Mouse (Mus musculus) duodenum, adult 2 months (tissue): Measurements from ENCODE around the gene Dennd4a. TPM values are rescaled to one million over a fixed set of nuclear protein-coding genes. Genes with fewer than 3 reads are reported as not detected.

Experiments
- polyA plus RNA-seq: library from polyadenylated mRNA; depleted of rRNA; stranded (reverse); fragments of >200 nt; gene quantifications from 2 replicates; pipeline ENCODE4 v1.2.3, GENCODE M21; 2012; ENCODE audit warnings: low replicate concordance; rRNA removed

The Dennd4a gene
- 0.79 and 1.1 TPM in 2 replicates for polyA plus RNA-seq

DNA sequence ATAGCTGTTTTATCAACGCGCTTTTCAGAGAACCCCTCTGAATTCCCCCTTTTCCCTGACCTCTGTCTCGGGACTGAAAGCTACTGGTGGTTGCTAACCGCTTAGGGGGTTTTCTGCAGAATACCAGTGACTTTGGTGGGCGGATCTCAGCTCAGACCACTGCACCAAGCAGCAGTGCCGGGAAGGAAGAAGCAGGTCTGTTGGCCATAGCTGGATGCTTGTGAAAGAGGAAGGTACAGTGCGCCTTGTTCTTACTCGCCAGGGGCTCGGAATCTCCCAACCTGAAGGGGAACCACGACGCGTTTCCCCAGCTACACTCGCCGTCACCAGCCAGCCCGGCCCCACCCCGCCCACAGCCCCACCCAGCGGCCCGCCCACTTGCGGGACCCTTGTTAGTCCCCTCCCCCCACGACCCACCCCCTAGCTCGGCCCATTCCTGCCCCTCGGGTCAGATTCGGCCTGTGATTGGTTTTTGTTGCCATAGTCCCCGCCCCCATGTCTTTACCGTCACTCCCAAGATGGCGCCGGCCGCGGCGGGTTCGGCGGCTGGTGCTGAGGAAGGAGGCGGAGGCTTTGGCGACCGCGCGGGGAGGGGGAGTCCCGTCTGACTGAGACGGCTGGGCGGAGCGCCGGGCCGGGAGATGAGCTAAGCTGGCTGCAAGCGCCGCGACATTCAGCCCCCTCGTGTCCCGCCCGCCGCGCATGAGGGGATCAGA is at the start of gene Dennd4a:
Gene Dennd4a, plus strand, starts transcription at position 519 of the 716 bp plus-strand sequence.

DNA sequence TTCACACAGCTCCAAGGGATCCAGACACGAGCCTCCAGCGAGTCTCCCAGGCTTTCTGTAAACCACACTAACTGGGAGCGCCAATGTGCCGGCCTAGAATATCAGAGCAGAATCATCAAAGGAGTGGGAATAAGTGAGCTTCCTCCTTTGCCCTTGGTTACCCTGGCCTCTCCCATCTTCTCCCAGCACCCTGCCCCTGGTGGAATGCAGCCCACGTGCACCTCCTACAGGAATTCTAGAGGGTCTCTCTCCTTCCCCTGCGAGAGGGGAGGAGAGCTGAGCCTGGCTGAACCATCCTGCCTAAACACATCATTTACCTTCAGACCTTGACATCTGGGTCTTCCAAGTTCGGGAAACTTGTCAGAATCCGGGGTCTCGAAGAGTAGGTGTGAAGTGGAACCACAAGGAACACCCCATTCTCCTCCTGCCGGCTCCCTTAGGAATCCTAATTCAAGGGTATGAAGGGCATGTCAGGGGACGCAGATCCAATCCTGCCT is 140.1 kb downstream of the Dennd4a start, which contains the start of gene Slc24a1:
Gene Slc24a1, minus strand, starts transcription at position 447 of the 497 bp plus-strand sequence.

DNA sequence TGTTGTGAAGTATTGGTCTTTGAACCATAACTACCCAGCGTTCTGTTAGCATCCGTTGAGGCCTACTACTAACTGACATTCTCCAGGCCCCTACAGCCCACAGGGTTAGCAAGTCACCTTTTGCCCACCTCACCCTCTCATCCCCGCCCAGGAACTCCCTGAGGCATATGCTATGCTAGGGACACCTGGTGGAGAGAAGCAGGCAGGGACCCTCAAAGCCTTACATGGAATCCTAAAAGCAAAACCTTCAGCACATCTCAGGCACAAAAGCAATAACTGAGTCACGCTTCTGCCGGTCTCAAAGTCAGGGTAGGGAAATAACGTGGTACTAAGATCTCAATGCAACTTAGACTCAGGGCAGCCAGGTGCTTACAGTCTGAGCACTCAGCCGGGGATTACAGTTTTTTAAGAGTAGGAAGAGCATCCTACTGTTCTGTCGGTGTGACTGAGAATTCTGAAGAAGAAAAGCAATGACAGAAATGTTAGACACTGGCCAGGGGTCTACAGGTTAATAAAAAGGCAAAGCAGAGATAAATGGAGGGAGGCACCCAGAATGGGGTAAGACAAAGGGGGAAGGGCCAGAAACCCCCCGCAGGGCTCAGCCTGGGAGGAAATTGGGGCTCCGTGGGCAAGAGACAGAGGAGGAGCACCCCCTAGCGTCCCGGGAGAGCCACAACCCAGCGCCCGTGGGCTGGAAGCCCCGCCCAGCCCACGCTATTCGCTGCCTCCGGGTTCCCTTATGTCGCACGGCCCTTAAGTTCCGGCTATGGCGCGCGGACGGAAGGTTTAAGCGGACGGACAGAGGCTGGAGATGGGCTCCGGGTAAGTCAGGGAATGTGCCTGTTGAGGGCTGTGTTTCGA is 149.2 kb downstream of the Dennd4a start, which contains the start of gene Ints14:
Gene Ints14, plus strand, starts transcription at position 789 of the 861 bp plus-strand sequence.

Other genes starting within 250 kb of the Dennd4a start
- 39.8 and 82.4 TPM in 2 replicates for gene Rab11a, start 73.6 kb upstream of the Dennd4a start, polyA plus RNA-seq
- not detected in 2 replicates for gene Slc24a1, start 140.3 kb downstream of the Dennd4a start, polyA plus RNA-seq
- 3.7 and 6.6 TPM in 2 replicates for gene Ints14, start 149.6 kb downstream of the Dennd4a start, polyA plus RNA-seq
- 14.7 and 17.2 TPM in 2 replicates for gene Hacd3, start 210.4 kb downstream of the Dennd4a start, polyA plus RNA-seq
- 15.7 and 18.8 TPM in 2 replicates for gene Dpp8, start 221.1 kb downstream of the Dennd4a start, polyA plus RNA-seq